Mouse (Mus musculus) CD8-positive naive resting alpha-beta T cell, adult 2 months (primary cell): ENCODE measurements around the gene Hsd17b1.
"Not testable (repeated sequence)": the region's sequence is repeated elsewhere in the genome, so short reads cannot be mapped to it uniquely, and the experiment has no call there.

Source experiments
- DNase-seq, 2 experiments: peaks; one replicate each; pipeline ENCODE4 v3.0.0; 2022; ENCODE audit warnings: low read depth in 2 of 2, low spot score in 2 of 2

Gene Hsd17b1

DNA sequence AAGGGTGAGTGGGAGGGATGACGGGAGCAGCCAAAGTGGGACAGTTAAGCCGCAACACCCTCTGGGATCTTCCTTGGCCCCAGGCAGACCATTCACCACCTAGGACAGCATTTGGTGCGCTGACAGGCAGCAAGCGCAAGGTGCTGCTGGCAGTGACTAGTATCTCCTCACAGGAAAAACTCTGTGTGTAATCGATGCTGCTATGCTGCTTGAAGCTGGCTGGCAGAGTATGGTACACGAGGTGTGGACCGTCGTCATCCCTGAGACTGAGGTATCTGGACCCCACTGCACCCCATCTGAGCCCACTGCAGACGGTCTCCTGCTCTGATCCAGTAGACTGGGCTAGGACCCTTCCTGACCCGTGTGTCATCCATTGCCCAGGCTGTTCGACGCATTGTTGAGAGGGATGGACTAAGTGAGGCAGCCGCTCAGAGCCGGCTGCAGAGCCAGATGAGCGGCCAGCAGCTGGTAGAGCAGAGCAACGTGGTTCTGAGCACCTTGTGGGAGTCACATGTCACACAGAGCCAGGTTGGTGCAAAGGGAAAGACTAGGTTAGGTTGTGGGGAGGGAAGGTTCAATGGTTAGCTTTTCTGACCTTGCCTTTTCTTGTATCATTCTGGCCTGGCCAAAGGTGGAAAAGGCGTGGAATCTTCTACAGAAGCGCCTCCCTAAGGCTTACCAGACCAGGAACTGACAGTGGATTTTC, 7.6 kb downstream of the Hsd17b1 start:
- no peak for DNase-seq

DNA sequence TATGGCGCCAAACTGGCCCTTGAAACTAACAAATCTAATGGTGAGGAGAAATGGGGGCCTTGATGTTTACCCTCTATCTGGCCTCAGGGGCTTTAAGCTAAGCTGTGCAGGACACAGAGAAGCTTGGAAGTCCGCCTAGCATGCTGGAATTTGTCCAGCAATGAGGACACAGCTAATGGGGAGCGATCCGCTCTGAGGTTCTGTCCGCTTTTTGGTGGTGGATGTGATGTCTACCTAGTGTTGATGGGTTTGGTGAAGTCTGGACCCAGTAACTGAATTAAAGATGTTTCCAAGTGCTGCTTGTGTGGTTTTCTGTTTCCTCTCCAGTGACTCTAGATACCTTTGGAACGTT, 8.1 kb downstream of the Hsd17b1 start:
- DNase-seq, result no peak

DNA sequence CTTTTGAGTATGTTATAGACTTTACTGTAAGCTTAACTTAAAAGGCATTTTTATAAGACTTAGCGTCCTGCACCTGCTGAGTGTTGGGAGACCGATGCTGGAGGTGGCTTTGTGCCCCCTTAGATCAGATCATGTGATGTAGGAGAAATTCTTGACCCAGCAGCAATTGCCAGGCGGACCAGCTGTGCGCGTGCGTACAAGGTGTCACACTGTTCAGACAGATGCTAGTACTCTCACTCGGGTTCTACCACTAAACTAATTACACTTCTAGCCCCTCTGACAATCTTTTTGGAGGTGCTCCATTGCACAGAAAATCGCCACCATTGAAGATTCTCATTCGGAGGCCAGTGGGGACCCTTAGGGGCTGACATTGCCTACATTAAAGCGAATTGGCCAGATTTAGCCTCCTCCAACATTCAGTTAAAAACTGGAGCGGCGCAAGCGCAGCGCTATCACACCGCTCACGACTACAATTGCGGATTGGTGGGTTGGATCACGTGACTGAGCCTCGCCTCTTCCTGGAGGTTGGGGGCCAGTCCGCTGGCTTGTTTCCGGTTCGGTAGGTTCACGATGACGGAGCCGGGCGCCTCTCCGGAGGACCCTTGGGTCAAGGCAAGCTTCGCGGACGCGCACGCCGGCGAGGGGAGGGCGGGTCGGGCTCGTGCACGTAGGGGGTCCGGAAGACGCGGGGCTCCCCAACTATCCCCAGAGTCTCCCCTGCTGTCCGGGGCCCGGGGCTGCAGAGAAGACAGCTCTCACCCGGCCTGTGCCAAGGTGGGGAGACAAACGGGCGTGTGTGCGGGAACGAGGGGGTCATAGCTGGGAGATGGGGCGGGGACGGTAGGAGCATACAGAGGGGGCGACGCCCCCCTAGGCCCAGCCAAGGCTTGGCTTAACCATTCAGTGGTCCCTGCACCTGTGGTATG, 8.8 kb downstream of the Hsd17b1 start, which contains the start of gene Mlx:
TSS of gene Mlx (plus strand) at position 522 of the 926 bp plus-strand sequence.
- peak; percentile 72 to 79 for DNase-seq

DNA sequence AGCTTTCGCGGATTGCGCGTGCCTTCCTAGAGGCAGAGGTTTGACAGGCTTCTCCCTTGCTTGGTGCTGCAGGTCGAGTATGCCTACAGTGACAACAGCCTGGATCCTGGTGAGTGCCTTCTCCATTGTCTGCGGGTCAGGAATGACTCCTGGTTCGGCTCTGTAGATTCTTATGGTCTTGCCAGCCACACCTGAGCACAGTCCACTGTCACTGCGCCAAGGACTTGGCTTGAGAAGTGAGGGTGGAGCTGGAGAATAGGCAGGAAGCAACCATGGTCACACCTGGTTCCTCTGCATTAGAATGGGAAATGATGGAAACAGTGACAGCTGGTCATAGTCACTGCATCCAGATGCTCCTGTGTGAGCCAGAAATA, 9.5 kb downstream of the Hsd17b1 start:
- no peak for DNase-seq

DNA sequence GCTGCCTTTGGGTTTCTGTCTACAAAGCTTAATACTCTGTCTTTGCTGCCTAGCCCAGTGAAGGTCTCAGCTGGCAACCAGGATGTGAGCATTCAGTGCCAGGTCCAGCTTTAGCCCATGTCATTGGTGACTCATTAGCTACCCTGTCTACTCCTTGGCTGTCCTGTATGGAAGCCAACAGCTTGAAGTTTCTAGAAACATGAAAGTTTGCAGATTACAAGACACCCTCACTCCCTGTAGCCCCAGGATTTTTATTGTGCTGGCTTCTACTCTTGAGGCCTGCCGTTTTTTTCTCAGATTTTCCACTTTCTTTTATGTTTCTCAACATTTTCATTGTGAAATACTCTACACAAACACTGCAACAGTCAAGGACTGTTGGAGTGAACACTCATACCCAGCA, 11.7 kb downstream of the Hsd17b1 start:
- no peak for DNase-seq

DNA sequence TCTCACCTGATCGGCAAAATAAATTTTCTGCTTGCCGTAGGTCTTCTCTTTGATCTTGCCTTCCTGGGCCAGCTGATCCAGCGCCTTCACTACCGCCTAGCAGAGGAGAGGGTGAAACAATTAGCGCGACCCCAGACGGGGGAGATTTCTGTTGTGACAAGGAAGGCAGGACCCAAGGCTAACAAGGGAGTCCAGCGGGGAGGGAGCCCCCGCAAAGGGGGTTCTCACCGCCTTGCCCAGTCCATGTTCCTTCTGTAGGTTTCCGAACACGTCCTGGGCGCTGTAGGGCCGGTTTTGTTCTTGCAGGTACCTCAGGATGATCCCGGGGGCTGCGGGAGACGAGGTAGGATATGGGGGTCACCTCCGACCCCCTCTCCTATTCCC, 16.7 kb downstream of the Hsd17b1 start:
- DNase-seq, result no peak

DNA sequence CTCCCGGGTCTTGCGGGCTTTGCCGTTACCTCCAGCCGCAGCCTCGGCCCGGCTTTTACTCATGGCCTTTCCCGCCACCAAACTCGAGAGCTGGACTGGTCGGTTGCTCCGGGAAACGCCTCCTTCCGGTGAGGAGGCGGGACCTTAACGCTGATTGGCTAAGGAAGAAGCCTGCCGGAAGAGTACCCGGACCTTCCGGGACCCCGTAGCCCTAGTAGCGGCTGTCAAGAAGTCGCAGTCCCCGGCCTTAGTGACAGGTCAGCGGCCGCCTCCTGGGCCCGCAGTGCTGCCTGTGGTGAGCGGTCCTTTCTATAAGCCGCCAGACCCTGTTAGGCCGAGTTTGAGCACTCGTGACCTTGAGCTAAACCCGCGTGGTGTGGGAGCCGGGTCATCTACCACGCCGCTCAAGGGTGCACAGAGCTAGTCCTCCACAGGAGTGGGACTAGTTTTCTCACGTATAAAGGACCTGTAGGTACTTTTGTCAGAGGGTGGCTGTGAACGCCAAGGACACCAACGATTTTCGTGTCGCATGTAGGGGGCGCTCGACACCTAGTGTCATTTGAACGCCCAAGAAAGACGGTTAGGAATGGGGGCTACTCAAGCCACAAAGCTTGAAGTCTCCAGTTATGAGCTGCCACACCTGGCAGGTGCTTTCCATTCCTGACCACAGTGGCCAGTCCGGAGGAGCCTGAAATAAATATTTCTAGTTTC, 17.3 kb downstream of the Hsd17b1 start, which contains the start of gene Psmc3ip:
TSS of gene Psmc3ip (minus strand) at position 123 of the 711 bp plus-strand sequence.
- peak; percentile 72 to 83 for DNase-seq

DNA sequence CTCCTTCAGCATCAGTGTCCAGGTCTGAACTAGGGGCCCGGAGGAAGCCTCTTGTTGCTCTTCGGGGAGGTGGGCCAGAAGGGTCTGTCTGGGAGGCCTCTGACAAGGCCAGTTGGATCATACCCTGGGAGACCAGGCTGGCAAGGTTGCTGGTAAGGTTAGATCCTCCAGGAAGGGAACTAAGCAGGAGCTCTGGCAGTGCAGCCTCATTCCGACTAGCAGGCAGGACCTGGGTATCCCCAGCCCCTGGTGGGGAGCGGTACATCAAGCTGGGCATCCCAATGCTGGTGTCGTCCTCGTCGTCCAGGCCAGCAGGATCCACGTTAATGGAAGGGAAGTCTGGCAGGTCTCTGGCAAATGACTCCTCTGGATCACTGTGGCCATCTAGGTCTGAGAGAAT, 20.0 kb downstream of the Hsd17b1 start:
- no peak for DNase-seq

DNA sequence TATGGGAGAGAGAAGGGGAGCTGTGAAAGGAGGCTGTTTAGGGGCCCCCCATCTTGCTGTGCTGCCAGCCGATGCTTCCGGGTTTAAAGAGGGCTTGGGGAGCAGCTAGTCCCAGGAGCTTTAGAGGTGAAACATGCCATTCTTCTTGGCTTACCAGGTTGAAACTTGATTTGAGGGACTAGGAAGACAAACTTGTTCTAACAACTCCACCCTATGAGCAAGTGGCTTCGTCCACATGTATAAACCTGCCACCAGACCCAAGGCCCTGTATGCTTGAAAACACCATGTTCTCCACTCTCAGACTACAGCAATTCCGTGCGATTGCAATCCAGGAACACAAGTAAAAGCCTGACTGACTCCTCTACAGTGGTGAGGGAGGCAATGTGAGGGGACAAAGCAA, 24.8 kb downstream of the Hsd17b1 start:
- DNase-seq, result no peak

DNA sequence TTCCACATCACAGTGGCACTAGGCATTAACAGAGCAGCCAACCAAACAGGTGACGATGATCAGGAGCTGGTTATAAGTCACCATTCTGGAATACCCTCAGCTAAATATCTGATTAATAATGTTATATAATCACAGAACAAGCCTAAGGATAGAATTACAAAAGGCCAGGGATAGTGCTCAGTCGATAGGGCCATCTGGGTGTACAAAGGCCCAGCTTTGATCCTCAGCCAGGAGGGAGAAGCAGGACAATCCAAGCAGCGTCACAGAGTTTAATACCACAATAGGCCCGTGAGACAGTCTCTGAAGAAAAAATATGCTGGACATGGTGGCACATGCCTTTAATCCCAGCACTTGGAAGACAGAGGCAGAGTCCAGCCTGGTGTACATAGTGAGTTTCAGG, 31.1 kb downstream of the Hsd17b1 start:
- DNase-seq, result no peak

DNA sequence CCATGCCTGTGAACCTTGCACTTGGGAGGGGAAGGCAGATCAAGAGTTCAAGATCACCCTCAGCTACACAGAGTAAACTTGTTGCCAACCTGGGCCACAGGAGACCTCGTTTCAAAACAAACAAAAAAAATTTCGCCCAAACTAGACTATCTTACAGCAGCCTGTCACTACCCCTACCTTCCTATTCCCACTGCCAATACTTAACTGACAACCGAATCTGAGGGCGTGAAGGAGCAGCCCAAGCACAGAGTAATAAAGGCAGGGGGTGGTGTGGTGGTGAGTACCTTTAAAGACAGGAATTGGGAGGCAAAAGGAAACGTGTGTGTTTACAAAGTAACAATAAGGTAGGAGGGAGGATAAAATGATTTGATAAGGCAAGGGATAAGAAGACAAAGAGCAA, 32.5 kb downstream of the Hsd17b1 start:
- no peak for DNase-seq

DNA sequence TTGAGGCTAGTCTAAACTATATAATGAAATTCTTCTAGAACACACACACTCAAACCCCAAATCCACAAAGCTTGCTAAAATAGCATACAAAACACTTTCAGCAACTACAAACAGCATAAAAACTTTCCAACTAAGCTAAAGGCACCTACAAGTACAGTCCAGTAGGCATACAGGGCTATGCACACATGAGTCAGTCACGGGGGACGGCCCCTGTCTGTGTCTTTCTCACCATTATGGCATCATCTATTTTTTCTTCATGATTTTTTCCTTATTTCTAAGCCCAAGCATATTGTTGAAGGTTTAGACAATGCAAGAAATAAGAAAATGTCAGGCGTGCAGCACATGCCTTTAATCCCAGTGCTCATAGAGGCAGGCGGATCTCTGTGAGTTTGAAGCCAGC, 33.0 kb downstream of the Hsd17b1 start:
- no peak for DNase-seq

DNA sequence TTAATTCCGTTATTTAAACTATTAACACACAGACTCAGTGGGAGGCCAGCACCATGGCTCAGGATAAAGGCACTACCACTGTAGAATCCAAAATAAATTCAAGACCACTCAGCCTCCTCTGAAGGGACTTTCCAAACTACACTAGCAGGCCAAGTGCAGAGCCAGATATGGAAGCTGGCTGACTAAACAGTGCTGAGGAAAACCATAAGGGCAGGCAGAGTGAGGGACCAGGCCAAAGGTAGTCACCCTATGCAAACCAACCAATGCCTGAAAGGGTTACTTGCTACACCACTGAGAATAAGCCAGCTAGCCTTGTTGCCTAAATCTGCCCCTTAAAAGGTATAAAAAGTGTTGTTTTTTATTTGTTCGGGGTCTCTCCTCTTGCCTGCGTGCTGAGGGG, 34.0 kb downstream of the Hsd17b1 start:
- no peak for DNase-seq

DNA sequence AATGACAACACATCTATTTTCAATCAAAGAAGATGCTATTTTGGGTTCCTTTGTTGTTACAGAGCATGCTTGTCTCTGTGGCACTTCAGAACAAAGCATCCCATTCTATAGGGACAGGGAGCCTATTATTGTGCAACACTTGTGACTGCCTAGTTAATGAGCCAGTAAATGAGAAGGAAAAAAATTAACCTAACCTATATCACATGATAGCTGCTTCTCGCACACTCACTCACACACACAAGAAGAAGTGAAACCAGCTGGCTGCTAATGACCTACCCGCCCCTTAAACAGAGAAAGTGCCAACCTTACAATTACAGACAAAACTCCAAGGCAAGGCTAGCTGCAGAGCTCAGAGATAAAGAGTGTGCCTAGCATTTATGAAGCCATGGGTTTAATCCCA, 37.4 kb downstream of the Hsd17b1 start:
- DNase-seq, result no peak

DNA sequence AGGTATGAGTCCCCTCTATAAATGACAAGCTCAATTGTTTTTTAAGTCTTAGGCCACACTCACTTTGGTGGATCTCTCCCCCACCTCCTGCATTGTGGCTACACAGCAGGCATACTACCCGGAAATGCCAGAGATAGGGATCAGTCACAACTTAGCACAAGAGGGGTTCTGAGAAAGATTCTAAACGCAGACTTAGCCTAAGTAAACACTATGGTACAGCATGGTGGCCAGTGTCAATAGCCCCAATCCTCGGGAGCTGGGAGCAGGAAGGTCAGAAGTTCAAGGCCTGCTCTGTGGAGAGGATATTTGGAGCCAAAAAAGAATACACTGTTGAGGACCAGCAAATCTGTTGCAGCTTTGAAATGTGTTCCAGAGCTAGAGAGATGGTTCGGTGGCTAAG, 39.9 kb downstream of the Hsd17b1 start:
- DNase-seq, result no peak

DNA sequence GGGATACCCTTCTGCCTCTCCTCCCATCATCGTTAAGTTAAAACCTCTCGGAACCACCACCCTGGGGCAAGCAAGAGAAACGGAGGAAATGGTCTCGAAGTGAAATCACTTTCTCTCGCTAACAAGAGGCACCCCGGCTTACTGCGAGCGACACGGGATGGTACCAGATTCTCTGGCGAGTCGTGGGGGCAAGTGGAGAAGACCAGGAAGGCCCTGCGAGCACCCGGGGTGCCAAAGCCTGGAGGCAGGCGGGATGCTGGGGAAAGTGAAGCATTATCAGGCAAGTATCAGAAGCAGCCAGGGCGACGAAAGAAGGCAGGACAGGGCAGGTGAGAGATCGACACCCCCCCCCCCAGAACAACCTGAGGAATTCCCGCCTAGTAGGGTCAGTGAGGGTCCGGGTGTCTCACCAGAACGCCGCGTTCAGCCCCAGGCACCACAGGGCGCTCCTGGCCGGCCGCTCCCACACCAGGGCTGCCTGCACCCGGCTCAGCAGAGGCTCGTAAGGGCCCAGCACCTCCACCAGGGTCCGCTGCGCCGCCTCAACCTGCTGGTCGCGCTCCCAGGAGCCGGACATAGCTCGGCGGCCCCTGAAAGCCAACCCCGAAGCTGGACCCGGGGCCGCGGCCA, 41.0 kb downstream of the Hsd17b1 start:
- DNase-seq, result peak in 1 of 2 experiments; percentile 18

DNA sequence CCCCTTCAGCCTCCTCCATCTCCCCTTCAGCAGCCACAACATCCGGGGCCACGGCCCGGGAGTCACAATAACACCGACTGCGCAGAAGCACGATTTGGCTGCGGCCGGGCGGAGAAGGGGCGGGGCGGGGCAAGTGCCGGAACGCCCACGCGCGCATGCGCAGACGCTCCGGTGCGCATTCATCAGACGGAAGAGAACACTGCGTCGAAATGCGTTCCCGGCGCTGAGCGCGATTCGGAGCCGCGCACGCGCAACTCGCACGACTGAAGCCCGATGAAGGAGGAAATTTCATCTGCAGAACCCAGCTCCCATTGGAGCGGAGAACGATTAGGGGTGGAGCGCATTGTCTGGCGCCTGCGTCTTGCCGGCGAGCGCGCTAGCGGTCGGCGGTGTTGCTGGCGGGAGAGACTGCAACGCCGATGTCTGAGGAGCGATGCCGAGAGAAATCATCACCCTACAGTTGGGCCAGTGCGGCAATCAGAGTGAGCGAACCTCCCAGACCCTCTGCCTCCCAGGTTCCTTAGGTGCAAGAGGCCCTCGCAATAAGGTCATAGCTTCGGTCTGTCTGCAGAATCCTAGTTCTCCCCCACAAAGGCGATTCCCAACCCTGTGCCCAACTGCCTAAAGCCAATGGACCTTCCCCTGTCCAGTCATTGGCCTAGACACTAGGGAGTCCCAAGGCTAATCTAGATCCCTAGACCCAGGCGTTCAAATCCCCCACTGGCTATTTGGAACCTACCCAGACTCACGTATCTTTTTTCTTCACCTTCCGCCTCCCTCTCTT, 41.7 kb downstream of the Hsd17b1 start, which contains the start of the genes Retreg3 and Tubg1:
TSS of gene Retreg3 (minus strand) at position 133 of the 784 bp plus-strand sequence.
TSS of gene Tubg1 (plus strand) at position 178 of the 784 bp plus-strand sequence.
- DNase-seq, result peak; percentile 99

DNA sequence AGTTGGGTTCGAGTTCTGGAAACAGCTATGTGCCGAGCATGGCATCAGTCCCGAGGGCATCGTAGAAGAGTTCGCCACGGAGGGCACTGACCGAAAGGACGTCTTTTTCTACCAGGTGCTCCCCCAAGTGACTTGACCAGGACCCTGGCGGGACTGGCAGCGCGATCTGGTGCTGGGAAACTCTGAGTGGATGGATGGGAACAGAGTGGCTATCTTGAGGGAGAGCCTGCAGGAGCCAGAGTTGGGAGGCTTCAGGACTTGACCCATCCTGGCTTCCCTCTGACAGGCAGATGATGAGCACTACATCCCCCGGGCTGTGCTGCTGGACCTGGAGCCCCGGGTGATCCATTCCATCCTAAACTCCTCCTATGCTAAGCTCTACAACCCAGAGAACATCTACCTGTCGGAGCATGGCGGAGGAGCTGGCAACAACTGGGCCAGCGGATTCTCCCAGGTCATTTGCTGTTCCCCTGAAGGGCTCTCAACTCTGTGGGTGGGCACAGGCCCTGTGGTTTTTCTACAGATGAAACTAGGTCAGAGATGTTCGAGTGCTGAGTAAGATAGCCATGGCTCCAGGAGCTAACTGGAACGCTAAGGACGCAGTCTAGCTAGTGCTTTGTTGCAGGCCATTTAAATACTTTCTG, 42.5 kb downstream of the Hsd17b1 start:
- DNase-seq, result no peak

DNA sequence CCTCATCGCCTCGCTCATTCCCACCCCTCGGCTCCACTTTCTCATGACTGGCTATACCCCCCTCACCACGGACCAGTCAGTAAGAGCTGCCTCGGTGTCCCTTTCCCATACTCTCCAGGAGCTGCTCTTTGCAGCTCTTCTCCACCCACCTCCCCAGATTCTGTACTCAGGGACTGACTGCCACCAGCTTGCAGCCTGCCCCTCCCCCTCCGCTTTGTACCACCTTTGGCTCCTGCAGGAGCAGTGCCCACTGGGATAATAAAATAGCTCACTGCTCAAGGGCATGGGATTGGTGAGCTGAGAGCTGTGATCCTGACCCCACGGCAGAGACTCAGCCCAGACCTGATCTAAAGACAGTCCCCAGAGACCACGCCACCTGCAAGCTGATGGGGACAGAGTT, 46.3 kb downstream of the Hsd17b1 start:
- DNase-seq, result not testable (repeated sequence)

DNA sequence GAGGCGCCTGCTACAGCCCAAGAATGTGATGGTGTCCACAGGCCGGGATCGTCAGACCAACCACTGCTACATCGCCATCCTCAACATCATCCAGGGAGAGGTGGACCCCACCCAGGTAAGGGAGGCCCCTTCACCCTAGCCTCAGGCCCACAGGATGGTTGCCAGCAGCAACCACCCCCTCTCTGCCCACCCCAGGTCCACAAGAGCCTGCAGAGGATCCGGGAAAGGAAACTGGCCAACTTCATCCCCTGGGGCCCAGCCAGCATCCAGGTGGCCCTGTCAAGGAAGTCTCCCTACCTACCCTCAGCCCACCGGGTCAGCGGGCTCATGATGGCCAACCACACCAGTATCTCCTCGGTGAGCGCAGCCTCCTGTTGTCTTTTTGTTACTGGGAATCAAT, 46.8 kb downstream of the Hsd17b1 start:
- not testable (repeated sequence) for DNase-seq
